Mouse (Mus musculus) lung, postnatal 0 days (tissue): ENCODE measurements around the gene D1Pas1. TPM values are rescaled to one million over a fixed set of nuclear protein-coding genes. Genes with fewer than 3 reads are reported as not detected.

Source experiments
- ATAC-seq: fragments of 200-750 bp; cut with Nextera tagmentation; 2 replicates; pipeline ENCODE4 v1.8.0; 2017; ENCODE audit warnings: moderate library complexity
- DNase-seq: peaks from one replicate; pipeline ENCODE4 v3.0.0-alpha.2; 2016; ENCODE audit warnings: low spot score
- H3K27ac ChIP-seq: fragments of 300-500 bp; sonication (generic); 2 replicates; pipeline ENCODE4 v1.5.1; 2014; ENCODE audit warnings: antibody characterized with exemption, mild to moderate bottlenecking, low read length, mixed read lengths
- H3K27me3 ChIP-seq: fragments of 300-500 bp; sonication (generic); replicated peaks from 2 replicates; pipeline ENCODE4 v1.6.1; 2014; ENCODE audit warnings: low read length, mixed read lengths; ENCODE audit not compliant: insufficient read depth
- H3K36me3 ChIP-seq: fragments of 300-500 bp; sonication (generic); 2 replicates; pipeline ENCODE4 v1.6.1; 2014; ENCODE audit warnings: low read length, mixed read lengths; ENCODE audit not compliant: insufficient read depth
- H3K4me1 ChIP-seq: fragments of 300-500 bp; sonication (generic); 2 replicates; pipeline ENCODE4 v1.6.1; 2014; ENCODE audit warnings: antibody characterized with exemption, low read depth, low read length, mixed read lengths; ENCODE audit not compliant: insufficient read depth
- H3K4me2 ChIP-seq: fragments of 300-500 bp; sonication (generic); replicated peaks from 2 replicates; pipeline ENCODE4 v1.6.1; 2014; ENCODE audit warnings: low read depth, mild to moderate bottlenecking, low read length, moderate library complexity, mixed read lengths
- H3K4me3 ChIP-seq: fragments of 300-500 bp; sonication (generic); 2 replicates; pipeline ENCODE4 v1.5.1; 2014; ENCODE audit warnings: low read depth, low read length
- H3K9ac ChIP-seq: fragments of 300-500 bp; sonication (generic); replicated peaks from 2 replicates; pipeline ENCODE4 v1.6.1; 2014; ENCODE audit warnings: low read depth, mild to moderate bottlenecking
- H3K9me3 ChIP-seq: fragments of 300-500 bp; sonication (generic); 2 replicates; pipeline ENCODE4 v1.6.1; 2016; ENCODE audit warnings: low read length, mixed read lengths
- CTCF ChIP-seq: IDR thresholded peaks from 2 replicates; pipeline ENCODE4 v1.5.1; 2016; ENCODE audit warnings: antibody characterized with exemption, mild to moderate bottlenecking
- EP300 ChIP-seq: IDR thresholded peaks from 2 replicates; pipeline ENCODE4 v1.6.1; 2016; ENCODE audit warnings: antibody characterized with exemption, mild to moderate bottlenecking, control low read depth
- WGBS: fragments of 180-500 bp; shearing (Covaris S2); extraction: QIAGEN DNeasy Blood & Tissue Kit; methylation state at CpG from one replicate; pipeline ENCODE4 v1.1.7; 2014; 5-methylcytosine and 5-hydroxymethylcytosine counted together
- polyA plus RNA-seq: library from polyadenylated mRNA; unstranded; fragments of >200 nt; fragmentation: Nextera tagmentation; extraction: Ambion mirVana; gene quantifications from 2 replicates; pipeline ENCODE4 v1.2.1, GENCODE M21; 2015

Gene D1Pas1
- polyA plus RNA-seq, 1 experiment from 2014 or later, result not detected

DNA sequence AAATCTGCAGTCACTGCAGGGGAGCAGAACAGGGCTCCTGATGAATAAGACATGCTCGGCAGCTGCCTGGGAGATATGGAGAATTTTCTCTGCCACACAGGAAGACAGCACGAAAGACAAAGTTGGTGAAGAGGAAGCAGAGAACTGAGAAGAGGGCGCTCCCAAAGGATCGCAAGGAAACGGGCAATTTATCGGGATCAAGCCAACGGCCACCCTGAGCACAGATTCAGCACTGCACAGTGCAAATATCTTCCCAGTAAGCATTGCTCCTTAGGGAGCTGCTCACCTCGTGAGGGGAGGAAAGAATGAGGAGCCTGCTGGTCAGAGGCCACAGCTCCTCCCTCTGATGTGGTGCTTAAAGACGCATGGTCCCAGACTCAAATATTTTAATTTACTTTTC, 13.3 kb downstream of the D1Pas1 start:
- ATAC-seq (no peak), DNase-seq (no peak)
- Histone ChIP-seq H3K4me3 (no peak overlapping the region), H3K36me3 (no peaks in the 10 kb centered on the region), H3K4me1 (no peaks in the 10 kb centered on the region), H3K4me2 (no peak overlapping the region), H3K27ac (no peak overlapping the region), H3K9ac (no peak overlapping the region), H3K27me3 (no peaks in the 10 kb centered on the region), H3K9me3 (no peaks in the 10 kb centered on the region)
- TF ChIP-seq CTCF (no peak), EP300 (no peak)
- WGBS, result 55% methylated on average over 9 of the region's 9 CpGs

DNA sequence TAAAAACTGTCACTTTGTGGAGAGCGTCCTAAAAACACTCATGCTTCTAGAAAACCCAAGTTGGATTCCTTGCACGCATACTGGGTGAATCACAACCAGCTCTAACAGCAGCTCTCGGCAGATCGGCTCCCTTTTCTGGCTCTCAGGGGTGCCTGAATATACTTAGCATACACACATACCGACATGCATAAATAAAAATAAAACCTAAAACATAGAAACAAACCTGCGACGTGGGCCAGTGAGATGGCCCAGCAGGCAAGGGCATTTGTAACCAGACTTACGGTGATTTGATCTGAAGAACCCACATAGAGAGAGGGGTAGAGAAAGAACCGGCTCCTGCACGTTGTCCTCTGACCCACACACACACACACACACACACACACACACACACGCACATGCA, 17.9 kb downstream of the D1Pas1 start:
- 92% methylated on average over 11 of the region's 11 CpGs for WGBS
- TF ChIP-seq CTCF (no peak), EP300 (no peak)
- Histone ChIP-seq H3K4me3 (no peak overlapping the region), H3K27me3 (no peaks in the 10 kb centered on the region), H3K36me3 (no peaks in the 10 kb centered on the region), H3K9ac (no peak overlapping the region), H3K27ac (no peak overlapping the region), H3K4me1 (no peaks in the 10 kb centered on the region), H3K4me2 (no peak overlapping the region), H3K9me3 (no peaks in the 10 kb centered on the region)
- ATAC-seq (no peak), DNase-seq (no peak)

DNA sequence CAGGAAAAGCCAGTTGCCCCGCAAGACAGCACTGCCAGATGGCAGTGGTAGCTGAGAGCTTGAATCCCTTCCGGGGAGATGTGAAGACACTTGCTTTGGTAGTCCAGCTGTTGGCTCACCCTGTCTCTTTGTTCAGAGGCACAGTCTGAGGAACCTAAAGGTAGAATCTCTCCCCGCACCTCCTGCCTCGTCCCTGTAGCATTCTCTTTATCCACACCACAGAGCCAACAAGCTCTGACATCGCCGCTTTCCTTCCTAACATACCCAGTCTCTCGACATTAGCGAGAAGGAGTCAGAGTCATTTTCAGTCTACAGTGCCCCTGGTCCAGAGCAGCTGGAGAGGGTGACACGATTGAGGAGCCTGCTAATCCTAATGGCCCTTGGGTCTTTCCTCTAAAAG, 18.9 kb downstream of the D1Pas1 start:
- Histone ChIP-seq H3K9ac (no peak overlapping the region), H3K4me3 (no peak overlapping the region), H3K9me3 (no peaks in the 10 kb centered on the region), H3K27ac (no peak overlapping the region), H3K27me3 (no peaks in the 10 kb centered on the region), H3K4me2 (no peak overlapping the region), H3K36me3 (no peaks in the 10 kb centered on the region), H3K4me1 (no peaks in the 10 kb centered on the region)
- TF ChIP-seq CTCF (no peak), EP300 (no peak)
- ATAC-seq (no peak), DNase-seq (no peak)
- WGBS, result 61% methylated on average over 9 of the region's 9 CpGs

DNA sequence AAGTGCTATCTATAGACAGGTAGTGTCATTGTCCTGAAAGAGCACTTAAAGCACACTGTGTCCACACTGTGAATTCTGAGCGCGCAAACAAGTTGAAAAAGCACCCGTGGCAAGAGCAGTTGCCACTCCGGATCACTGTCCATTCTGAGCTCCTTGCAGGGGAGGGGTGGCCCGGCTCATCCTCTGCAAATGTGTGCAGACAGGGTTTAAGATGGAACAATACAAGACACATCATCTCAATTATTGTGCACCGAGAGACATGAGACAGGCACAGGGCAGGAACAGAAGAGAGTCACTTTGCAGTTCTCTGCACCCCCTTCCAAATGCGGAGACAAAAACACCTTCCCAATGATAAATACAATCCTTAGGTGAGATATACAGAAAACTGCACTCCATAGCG, 19.3 kb downstream of the D1Pas1 start:
- no peak overlapping the region for H3K9ac ChIP-seq
- ATAC-seq (no peak), DNase-seq (no peak)
- WGBS, result 69% methylated on average over 8 of the region's 8 CpGs
- H3K9me3 ChIP-seq, result no peaks in the 10 kb centered on the region
- no peaks in the 10 kb centered on the region for H3K4me1 ChIP-seq
- H3K36me3 ChIP-seq, result no peaks in the 10 kb centered on the region
- H3K27ac ChIP-seq, result no peak overlapping the region
- H3K27me3 ChIP-seq, result no peaks in the 10 kb centered on the region
- no peak for TF ChIP-seq CTCF
- no peak for TF ChIP-seq EP300
- no peak overlapping the region for H3K4me3 ChIP-seq
- H3K4me2 ChIP-seq, result no peak overlapping the region

DNA sequence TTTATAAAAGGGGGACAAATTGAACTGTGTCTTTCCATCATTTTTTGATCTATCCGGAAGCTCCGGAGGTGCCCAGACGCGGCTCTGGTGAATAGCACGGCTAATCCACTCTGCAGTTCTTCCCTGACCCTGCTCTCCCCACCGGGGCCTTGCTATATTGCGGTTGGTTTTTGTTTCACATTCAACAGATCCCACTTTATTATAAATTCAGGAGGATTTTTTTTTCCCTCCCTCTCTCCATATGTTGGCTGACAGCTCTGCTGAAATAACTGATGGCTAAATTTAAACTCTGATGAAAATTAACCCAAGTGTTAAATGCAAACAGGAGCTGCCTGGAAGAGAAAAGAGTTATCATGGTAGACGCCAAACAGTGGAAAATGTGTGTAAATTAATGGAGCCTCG, 21.1 kb downstream of the D1Pas1 start:
- ATAC-seq (no peak), DNase-seq (no peak)
- Histone ChIP-seq H3K9me3 (no peaks in the 10 kb centered on the region), H3K9ac (no peak overlapping the region), H3K4me2 (no peak overlapping the region), H3K4me1 (no peaks in the 10 kb centered on the region), H3K4me3 (no peak overlapping the region), H3K36me3 (no peaks in the 10 kb centered on the region), H3K27me3 (no peaks in the 10 kb centered on the region), H3K27ac (no peak overlapping the region)
- TF ChIP-seq CTCF, result no peak
- TF ChIP-seq EP300, result no peak
- 86% methylated on average over 9 of the region's 9 CpGs for WGBS

DNA sequence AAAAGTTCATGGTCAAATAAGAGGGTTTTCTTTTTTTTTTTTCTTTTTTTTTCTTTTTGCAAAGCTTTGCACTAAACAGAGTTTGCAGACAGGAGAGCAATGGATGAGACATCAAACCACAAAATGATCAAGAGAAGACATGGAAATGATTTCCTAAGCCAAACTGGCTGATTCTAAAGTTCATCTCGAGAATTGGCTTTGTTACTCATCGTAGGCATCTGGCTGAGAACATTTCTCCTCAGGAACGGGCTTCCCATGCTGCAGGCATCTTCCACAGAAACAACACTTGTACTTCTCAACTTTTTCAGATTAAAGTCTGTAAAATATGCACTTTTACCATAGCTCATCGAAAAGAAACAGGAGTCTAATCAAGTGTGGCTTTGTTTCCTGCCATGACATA, 21.6 kb downstream of the D1Pas1 start:
- H3K36me3 ChIP-seq, result no peaks in the 10 kb centered on the region
- no peaks in the 10 kb centered on the region for H3K9me3 ChIP-seq
- H3K4me2 ChIP-seq, result no peak overlapping the region
- H3K27ac ChIP-seq, result no peak overlapping the region
- ATAC-seq, result no peak
- no peaks in the 10 kb centered on the region for H3K4me1 ChIP-seq
- TF ChIP-seq EP300, result no peak
- no peak for TF ChIP-seq CTCF
- no peak overlapping the region for H3K4me3 ChIP-seq
- no peak for DNase-seq
- no peaks in the 10 kb centered on the region for H3K27me3 ChIP-seq
- no peak overlapping the region for H3K9ac ChIP-seq
- WGBS, result 85% methylated on average over 4 of the region's 4 CpGs

DNA sequence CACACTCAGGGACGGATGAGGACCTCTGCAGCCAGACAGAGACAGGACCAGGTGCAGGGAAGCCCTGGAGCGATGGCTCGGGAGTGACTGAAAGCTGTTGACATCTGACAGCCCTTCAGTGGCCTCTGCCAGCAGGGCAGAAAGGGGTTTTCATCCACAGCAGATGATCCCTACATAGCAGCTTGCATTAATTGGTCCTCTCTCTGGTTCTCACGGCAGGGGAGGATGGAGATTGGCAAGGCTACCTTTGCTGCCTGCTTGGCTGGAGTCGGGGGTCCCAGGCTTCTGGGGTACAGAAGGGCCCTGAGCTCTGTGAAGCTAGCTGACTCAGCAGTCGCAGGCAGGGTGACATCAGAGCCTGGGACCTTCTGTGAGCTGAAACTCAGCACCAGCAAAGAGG, 24.3 kb downstream of the D1Pas1 start:
- DNase-seq (no peak), ATAC-seq (no peak)
- TF ChIP-seq CTCF, result no peak
- no peak for TF ChIP-seq EP300
- Histone ChIP-seq H3K27me3 (no peaks in the 10 kb centered on the region), H3K4me2 (no peak overlapping the region), H3K9ac (no peak overlapping the region), H3K4me1 (no peaks in the 10 kb centered on the region), H3K36me3 (no peaks in the 10 kb centered on the region), H3K4me3 (no peak overlapping the region), H3K9me3 (no peaks in the 10 kb centered on the region), H3K27ac (no peak overlapping the region)
- 70% methylated on average over 6 of the region's 6 CpGs for WGBS
